Mouse (Mus musculus) splenic B cell, adult 2 months (primary cell): ENCODE results near the gene Capns1.
"Not testable (repeated sequence)": the region's sequence is repeated elsewhere in the genome, so short reads cannot be mapped to it uniquely, and the experiment has no call there.

Experiments
- DNase-seq: peaks from one replicate; pipeline ENCODE4 v3.0.0-alpha.2; 2011; ENCODE audit warnings: low read depth, low spot score
- H3K27me3 ChIP-seq: 2 replicates; pipeline ENCODE4 v1.6.1; 2012; ENCODE audit warnings: mild to moderate bottlenecking, low read length, moderate library complexity, mixed read lengths; ENCODE audit not compliant: control insufficient read depth, poor library complexity, insufficient read depth, severe bottlenecking
- H3K36me3 ChIP-seq: 2 replicates; pipeline ENCODE4 v1.6.1; 2012; ENCODE audit warnings: mild to moderate bottlenecking, low read length, moderate library complexity, mixed read lengths; ENCODE audit not compliant: control insufficient read depth, poor library complexity, insufficient read depth, severe bottlenecking

Capns1 gene

DNA sequence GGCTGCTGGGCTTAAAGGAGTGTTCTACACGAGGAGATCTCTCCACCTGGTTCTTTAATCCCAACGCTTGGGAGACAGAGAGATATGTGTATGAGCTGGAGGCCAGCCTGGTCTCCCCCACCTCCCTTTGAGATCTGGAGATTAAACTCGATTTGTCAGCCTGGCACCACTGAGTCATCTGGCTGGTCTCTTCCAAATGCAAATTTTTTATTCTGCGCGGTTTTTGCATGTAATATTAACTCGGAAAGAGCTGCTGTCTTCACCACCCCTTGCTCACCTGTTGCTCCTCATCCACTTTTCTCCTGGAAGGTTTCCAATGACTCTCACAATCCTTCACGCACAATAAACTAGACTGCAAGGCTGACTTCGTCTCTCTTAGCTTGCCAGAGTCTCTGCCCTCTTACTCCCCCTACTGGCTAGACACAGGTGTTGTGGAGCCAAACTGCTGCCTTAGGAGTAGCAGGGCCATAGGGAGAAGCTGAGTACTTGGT, at the start of gene Capns1:
Gene Capns1, minus strand, starts transcription at position 331 of the 491 bp plus-strand sequence.
- no peaks in the 10 kb centered on the region for H3K36me3 ChIP-seq
- peak; percentile 89 for DNase-seq
- no peaks in the 10 kb centered on the region for H3K27me3 ChIP-seq

DNA sequence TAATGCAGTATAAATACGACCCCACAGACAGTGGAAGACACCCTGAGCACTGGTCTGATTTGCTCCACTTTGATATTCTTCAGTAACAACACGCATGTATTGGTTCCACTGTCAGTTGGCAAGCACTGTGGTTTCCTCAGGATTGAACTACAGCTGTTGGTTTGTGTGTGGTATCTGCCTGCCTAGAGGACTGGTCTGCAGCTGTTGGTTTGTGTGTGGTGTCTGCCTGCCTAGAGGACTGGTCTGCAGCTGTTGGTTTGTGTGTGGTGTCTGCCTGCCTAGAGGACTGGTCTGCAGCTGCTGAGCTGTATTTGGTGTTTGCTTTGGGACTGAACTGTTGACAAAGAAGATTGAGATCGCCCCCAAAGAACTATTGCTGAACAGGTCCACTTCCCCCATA, 38.8 kb upstream of the Capns1 start:
- not testable (repeated sequence) for H3K36me3 ChIP-seq, H3K27me3 ChIP-seq, DNase-seq

DNA sequence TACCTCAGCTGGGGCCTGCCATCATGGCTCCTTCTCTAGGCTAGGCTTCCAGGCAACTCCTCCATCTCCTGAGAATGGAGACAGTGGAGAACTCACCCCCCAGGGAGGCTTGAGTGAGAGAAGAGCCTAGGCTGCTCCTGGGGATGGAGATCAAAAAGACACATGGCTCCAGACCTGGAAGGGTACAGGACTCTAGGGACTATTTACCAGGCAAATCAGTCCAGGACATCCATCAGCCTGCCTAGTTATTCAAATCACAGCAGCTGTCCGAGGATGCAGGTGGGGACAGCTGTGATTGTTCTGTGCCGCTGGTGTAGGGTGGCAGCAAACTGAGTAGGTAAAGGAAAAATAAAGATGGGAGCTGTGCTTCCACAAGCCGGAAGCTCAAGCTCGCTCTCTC, 37.0 kb upstream of the Capns1 start, which contains the start of gene Ovol3:
Gene Ovol3, minus strand, starts transcription at position 101 of the 400 bp plus-strand sequence.
- DNase-seq, result no peak
- Histone ChIP-seq H3K36me3 (no peaks in the 10 kb centered on the region), H3K27me3 (no peaks in the 10 kb centered on the region)

DNA sequence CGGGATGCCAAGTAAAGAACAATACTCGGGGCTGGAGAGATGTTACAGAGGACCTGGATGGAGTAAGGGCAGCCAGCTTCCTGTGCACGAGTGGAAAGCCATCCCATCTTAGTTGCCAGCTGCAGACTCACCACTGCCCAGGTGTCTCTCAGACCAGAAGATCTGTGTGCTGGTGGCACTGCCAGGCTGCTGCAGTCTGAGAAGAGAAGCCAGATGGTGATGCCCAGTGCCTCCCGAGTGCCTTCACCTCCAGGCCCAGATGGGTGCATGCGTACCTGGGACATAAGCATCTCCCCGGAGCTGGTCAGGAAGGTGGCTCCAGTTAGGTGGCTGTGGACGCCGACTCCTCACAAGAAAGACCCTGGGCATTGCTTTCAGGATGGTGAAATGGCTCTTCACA, 36.5 kb upstream of the Capns1 start:
- no peak for DNase-seq
- H3K27me3 ChIP-seq, result no peaks in the 10 kb centered on the region
- H3K36me3 ChIP-seq, result no peaks in the 10 kb centered on the region

DNA sequence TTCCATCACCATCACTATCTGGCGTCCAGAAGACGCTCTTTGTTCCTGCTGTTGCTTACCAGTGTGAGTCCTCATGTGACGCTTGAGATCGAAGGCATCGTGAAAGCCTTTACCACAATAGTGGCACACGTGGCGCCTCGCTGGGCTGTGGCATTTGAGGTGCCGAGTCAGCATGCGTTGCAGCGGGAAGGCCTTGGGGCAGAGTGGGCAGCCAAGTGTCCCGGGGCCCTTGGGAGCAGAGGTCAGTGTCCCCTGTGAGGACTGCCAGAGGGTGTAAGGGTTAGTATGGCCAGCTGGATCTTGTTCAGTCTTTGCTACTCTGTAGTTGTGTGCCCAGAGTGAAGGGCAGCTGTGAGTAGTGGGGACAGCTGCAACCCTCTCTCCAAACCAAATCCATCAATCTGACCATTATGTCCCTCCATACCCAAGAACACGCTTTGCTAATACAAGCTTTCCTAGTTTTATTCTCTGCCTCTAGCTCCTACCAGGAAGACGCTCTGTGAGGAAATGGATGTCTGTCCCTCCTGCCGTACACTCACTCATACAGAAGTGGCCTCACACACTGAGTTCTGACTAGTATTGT, 35.8 kb upstream of the Capns1 start:
- Histone ChIP-seq H3K36me3 (no peaks in the 10 kb centered on the region), H3K27me3 (no peaks in the 10 kb centered on the region)
- DNase-seq, result no peak

DNA sequence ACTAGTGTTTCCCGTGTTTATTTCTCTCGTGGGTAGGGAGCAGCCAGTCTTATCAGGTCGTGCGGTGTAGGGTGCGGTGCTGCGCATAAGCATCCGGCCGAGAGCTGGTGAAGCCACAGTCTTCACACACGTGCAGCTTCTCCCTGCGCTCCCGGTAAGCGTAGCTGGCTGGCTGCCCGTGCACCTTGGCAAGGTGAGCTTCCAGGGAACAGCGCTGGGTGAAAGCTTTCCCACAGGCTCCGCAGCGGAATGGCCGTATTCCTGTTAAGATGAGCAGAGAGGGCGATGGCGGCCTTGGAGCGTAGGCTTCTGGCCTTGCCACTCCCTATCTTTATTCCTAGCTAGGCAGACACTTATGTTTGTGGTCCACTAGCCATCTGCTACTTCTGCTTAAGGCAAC, 34.8 kb upstream of the Capns1 start:
- no peak for DNase-seq
- no peaks in the 10 kb centered on the region for H3K27me3 ChIP-seq
- no peaks in the 10 kb centered on the region for H3K36me3 ChIP-seq

DNA sequence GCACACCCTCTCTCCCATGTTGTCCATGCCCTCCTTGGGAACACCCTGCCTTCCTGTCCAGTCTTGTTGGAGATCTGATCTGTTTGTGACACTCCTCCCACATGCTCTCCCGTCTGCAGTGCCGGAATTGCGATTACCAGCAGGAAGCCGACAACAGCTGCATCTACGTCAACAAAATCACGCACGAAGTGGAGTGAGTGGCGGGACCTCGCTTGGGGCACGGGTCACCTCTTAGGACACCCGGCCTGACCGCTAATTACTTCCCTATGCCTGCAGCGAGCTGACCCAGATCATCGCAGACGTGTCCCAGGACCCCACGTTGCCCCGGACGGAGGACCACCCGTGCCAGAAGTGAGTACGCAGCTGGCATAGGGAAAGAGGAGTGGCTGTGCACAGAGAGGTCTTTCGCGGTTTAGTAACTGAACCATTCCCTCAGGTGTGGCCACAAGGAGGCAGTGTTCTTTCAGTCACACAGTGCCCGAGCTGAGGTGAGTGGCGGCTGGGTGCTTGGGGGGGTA, 34.1 kb upstream of the Capns1 start:
- no peaks in the 10 kb centered on the region for H3K36me3 ChIP-seq
- DNase-seq, result peak; percentile 73

DNA sequence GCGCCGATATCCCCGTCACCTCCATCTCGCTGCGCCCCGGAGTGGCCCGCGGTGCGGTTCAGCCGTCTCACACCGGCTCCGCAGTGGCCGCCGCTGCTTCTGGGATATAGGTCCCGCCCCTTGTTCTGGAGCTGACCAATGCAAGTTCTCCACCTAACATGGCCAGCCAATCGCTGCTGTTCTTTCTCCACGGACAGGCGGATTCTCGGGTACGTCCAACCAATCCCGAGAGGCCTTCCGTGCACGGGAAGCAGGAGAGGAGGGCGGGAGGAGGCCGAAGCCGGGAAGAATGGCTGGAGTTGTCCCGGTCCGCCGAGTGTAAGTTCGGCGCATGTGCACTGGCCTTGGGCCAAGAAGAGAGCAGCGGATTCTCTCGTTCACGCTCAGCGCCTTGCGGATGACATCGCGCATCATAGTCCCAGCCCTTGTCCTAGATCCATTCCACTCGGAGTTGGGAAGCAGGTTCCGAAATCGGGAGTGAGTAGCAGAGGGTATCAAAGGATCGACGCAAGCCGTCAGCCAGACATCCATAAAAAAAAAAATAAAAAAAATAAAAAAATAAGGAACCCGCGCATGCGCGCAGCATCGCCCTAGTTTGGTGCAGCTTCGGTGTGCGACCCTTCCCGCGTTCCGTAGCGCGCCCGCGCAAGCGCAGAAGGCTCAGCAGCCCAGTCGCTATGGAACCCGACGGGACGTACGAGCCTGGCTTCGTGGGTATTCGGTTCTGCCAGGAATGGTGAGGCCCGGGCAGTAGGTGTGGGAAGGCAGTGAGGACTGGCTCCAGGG, 33.3 kb upstream of the Capns1 start, which contains the start of the genes Polr2i and Tbcb:
Gene Polr2i, plus strand, starts transcription at position 280 of the 786 bp plus-strand sequence.
Gene Tbcb, minus strand, starts transcription at position 604 of the 786 bp plus-strand sequence.
- DNase-seq, result peak; percentile 97
- H3K27me3 ChIP-seq, result no peaks in the 10 kb centered on the region
- H3K36me3 ChIP-seq, result no peaks in the 10 kb centered on the region

More for the DNA sequence above, 34.1 kb upstream of the Capns1 start:
- H3K27me3 ChIP-seq, result no peaks in the 10 kb centered on the region

DNA sequence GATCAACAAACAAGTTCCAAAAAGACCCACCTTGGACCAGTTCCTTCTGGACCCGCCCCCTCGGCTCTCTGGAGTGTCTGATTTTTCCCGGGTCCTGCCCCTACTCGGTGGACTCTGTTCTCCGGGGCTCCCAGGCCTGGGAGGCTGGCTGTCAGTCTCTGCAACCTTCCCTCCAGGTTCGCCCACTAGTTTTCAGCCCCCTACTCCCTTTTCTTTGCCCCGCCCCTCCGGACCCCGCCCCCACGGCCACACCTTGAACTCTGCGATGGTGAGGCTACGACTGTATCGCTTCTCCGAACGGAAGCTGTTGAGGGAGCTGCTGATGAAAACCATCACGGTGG, 32.7 kb upstream of the Capns1 start:
- DNase-seq, result peak; percentile 11
- Histone ChIP-seq H3K27me3 (no peaks in the 10 kb centered on the region), H3K36me3 (0 out of 2 replicates have a peak, but pooled peaks cover 2% of the 10 kb centered on the region)

DNA sequence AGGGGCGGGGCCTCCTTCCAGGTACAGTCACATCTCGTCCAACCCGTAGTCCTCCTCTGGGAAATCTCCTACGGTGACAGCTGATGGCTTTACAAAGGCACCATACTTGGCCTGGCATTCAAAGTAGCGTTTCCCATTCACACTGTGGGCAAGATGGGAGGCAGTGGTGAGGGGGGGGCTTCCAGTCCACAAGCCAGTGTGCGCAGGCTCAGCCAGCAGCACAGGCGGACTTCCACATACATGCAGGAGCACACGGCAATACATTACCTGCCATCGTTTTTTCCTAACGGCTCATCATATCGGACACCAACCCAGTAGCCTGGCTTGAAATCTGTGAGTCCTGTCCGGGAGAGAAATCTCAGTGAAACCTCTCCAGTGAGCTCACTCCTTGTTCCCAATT, 25.6 kb upstream of the Capns1 start:
- Histone ChIP-seq H3K27me3 (no peaks in the 10 kb centered on the region), H3K36me3 (peaks cover 16% of the 10 kb centered on the region)
- DNase-seq, result no peak

DNA sequence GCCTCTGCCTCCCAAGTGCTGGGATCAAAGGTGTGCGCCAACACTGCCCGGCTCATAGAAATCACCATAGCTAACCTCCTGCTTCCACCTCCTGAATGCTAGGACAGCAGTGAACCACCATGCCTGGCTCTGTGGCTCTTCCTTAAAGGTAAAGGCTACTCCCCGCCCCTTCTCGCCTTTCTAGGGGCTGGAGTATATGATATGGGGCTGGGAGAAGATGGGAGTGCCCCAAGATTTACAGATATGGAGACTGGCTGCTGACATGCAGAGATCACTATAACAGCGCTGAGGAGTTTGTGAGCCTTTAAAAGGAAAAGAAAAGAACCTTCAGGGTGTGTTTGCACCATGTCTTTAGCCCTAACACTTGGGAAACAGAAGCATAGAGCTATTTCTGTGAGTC, 23.6 kb upstream of the Capns1 start:
- no peak for DNase-seq
- no peaks in the 10 kb centered on the region for H3K27me3 ChIP-seq
- peaks cover 16% of the 10 kb centered on the region for H3K36me3 ChIP-seq

DNA sequence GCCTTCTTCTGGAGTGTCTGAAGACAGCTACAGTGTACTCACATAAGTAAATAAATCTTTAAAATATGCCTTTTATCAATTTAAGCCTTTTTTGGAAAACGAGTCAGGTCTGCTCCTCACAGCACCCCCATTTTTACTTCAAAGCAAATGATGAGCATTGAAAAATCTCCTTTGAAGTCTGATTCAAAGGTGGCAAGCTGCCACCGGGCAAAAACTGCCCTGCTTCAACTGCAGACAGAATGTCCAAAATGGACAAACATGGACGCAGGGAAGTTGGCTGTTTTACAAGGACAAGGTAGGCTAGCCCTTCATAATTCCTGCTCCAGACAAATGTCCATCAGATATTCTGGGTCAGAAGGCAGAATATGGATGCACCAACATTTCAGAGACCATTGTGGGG, 22.8 kb upstream of the Capns1 start:
- DNase-seq, result no peak
- peaks cover 16% of the 10 kb centered on the region for H3K36me3 ChIP-seq
- no peaks in the 10 kb centered on the region for H3K27me3 ChIP-seq

DNA sequence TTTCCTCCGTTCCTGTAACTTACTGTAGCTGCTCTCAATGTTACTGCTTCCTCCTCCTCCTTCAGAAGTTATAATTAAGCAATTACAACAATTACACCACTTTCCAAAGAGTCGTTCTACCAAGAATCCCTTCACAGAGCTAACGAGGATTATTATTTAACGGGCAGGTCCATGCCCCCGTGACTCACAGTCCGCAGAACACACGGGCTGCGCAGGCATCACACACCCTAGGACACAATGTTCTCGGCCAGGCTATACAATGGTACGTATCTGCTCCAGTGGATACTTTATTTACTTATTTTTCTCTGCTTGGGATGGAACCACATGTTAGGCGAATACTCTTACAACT, 21.4 kb upstream of the Capns1 start:
- Histone ChIP-seq H3K27me3 (no peaks in the 10 kb centered on the region), H3K36me3 (peaks cover 5% of the 10 kb centered on the region)
- DNase-seq, result no peak

DNA sequence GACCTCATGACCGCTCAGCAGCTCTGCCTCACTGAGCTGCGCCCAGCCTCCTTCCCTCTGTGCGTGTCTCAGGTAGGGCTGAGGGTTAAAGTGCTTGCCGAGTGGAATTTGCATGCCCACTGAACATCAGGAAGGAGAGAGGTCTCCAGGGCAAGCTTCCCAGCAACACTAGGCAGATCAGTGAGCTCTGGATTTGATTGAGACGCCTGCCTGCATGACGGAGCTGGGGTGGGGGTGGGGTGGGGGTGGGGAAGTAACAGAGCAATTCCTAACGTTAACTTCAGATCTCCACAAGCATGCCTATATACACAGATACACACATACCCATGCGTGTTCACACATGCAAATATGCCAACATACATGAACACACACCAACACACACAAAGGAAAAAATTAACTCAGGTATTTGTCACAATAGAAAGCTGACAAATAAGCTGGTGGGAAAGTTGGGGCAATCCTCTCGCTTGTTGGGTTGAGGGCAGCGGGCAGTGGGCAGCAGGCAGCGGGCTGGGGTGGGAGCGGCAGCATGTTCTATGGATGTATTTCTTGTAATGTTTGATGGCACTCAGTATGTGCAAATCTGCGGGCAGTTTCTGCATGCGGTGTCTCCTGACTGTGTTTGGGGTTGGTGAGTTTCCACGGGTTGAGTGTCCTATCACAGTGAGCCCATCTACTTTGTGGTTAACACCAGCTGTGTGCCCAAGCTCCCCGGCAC, 20.8 kb upstream of the Capns1 start:
- DNase-seq, result peak; percentile 55
- peaks cover 5% of the 10 kb centered on the region for H3K36me3 ChIP-seq

DNA sequence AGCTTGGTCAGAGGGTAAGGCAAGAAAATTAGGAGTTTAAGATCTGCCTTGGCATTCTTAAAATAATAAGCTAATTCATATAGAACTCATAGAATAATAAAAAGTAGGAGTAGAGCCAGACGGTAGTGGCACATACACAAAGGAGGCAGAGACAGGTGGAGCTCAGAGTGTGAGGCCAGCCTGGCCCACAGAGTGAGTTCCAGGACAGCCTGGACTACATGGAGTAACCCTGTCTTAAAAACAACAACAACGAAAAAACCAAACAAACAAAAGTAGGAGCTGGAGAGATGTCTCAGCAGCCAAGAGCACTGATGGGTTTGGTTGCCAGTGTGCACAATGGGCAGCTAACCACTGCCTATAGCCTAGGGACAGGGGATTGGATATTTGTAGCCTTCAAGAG, 18.7 kb upstream of the Capns1 start:
- no peak for DNase-seq
- H3K36me3 ChIP-seq, result no peaks in the 10 kb centered on the region
- no peaks in the 10 kb centered on the region for H3K27me3 ChIP-seq

More for the DNA sequence above, 20.8 kb upstream of the Capns1 start:
- no peaks in the 10 kb centered on the region for H3K27me3 ChIP-seq
